Mouse (Mus musculus) heart, adult 2 months (tissue): ENCODE results near the gene Gm49405.

Source experiments
- CTCF ChIP-seq: fragments of 200-600 bp; IDR thresholded peaks from 2 replicates; pipeline ENCODE4 v1.8.1; 2022; ENCODE audit warnings: antibody characterized with exemption, mild to moderate bottlenecking, moderate library complexity
- POLR2A ChIP-seq: fragments of 200-500 bp; IDR thresholded peaks from 2 replicates; pipeline ENCODE4 v1.6.1; 2011; ENCODE audit warnings: mild to moderate bottlenecking, low read depth, low read length, control low read depth; ENCODE audit not compliant: insufficient read depth

- TF ChIP-seq POLR2A (no peak), CTCF (no peak)
Observed at GRCm38 (mm10) chr19:4001752-4002151, 1.3 kb downstream of the Gm49405 start.
